Mouse (Mus musculus) CH12.LX (cell line): ENCODE measurements around the gene Jaml. TPM values are rescaled to one million over a fixed set of nuclear protein-coding genes. Genes with fewer than 3 reads are reported as not detected.

ENCODE experiments used
- DNase-seq: peaks from one replicate; pipeline ENCODE4 v3.0.0-alpha.2; 2013; ENCODE audit errors: extremely low read depth
- H3K27ac ChIP-seq: 2 replicates; pipeline ENCODE4 v1.5.1; 2012; ENCODE audit warnings: low read depth, mild to moderate bottlenecking, control low read depth, moderate library complexity; ENCODE audit not compliant: insufficient read depth
- H3K27me3 ChIP-seq: replicated peaks from 2 replicates; pipeline ENCODE3; 2012; ENCODE audit warnings: inconsistent platforms
- H3K36me3 ChIP-seq, 2 experiments: replicated peaks in 1 of 2; 2 replicates each; pipeline versions ENCODE3 to v1.6.1; 2012; ENCODE audit warnings: inconsistent platforms in 1 of 2, low read length in 1 of 2, mild to moderate bottlenecking in 1 of 2, mixed read lengths in 1 of 2, moderate library complexity in 1 of 2; ENCODE audit not compliant: control insufficient read depth in 1 of 2, insufficient read depth in 1 of 2
- H3K4me1 ChIP-seq, 2 experiments: 2 replicates each; pipeline ENCODE4 v1.6.1; 2012; ENCODE audit warnings: inconsistent platforms in 1 of 2, moderate library complexity in 1 of 2; ENCODE audit not compliant: insufficient read depth in 2 of 2, control insufficient read depth in 1 of 2
- H3K4me2 ChIP-seq: 2 replicates; pipeline ENCODE4 v1.6.1; 2012; ENCODE audit warnings: low read depth, mild to moderate bottlenecking, control low read depth; ENCODE audit not compliant: poor library complexity, insufficient read depth, severe bottlenecking
- H3K4me3 ChIP-seq, 3 experiments: fragments of 150-350 bp in 1 of 3; sonication (generic) in 1 of 3; replicated peaks in 1 of 3; 2 replicates each; pipeline versions ENCODE3 to v1.5.1; 2011 to 2012; ENCODE audit warnings: low read depth in 2 of 3, low read length in 2 of 3, mild to moderate bottlenecking in 2 of 3, moderate library complexity in 2 of 3, control low read depth in 1 of 3, improper control_type of control experiment in 1 of 3, inconsistent platforms in 1 of 3, mixed read lengths in 1 of 3; ENCODE audit not compliant: poor library complexity in 1 of 3
- H3K79me2 ChIP-seq: replicated peaks from 2 replicates; pipeline ENCODE4 v1.6.1; 2012; ENCODE audit warnings: mild to moderate bottlenecking, moderate library complexity; ENCODE audit not compliant: control insufficient read depth, poor library complexity, insufficient read depth, severe bottlenecking; ENCODE audit errors: extremely low read depth
- H3K9ac ChIP-seq: 2 replicates; pipeline ENCODE4 v1.6.1; 2012; ENCODE audit warnings: low read depth, mild to moderate bottlenecking, control low read depth, moderate library complexity; ENCODE audit not compliant: insufficient read depth
- H3K9me3 ChIP-seq: replicated peaks from 2 replicates; pipeline ENCODE3; 2012; ENCODE audit warnings: low read length, inconsistent platforms, mixed read lengths
- BHLHE40 ChIP-seq: IDR thresholded peaks from 2 replicates; pipeline ENCODE4 v1.6.1; 2011; ENCODE audit warnings: mild to moderate bottlenecking, low read depth, low read length, improper control_type of control experiment
- CHD2 ChIP-seq: IDR thresholded peaks from 2 replicates; pipeline ENCODE4 v1.6.1; 2011; ENCODE audit warnings: low read length, improper control_type of control experiment
- EP300 ChIP-seq: IDR thresholded peaks from 2 replicates; pipeline ENCODE4 v1.6.1; 2011; ENCODE audit warnings: low read length, improper control_type of control experiment
- HCFC1 ChIP-seq: IDR thresholded peaks from 2 replicates; pipeline ENCODE4 v1.6.1; 2012; ENCODE audit warnings: low read depth, mild to moderate bottlenecking, inconsistent platforms, low read length, improper control_type of control experiment
- JUND ChIP-seq: conservative IDR thresholded peaks from 2 replicates; pipeline ENCODE4 v1.6.1; 2011; ENCODE audit warnings: low read depth, low read length, improper control_type of control experiment
- MAX ChIP-seq: IDR thresholded peaks from 2 replicates; pipeline ENCODE4 v1.6.1; 2011; ENCODE audit warnings: low read length, improper control_type of control experiment
- MAZ ChIP-seq: IDR thresholded peaks from 2 replicates; pipeline ENCODE4 v1.6.1; 2012; ENCODE audit warnings: low read depth, mild to moderate bottlenecking, inconsistent platforms, low read length, improper control_type of control experiment, moderate library complexity
- MEF2A ChIP-seq: IDR thresholded peaks from 2 replicates; pipeline ENCODE4 v1.6.1; 2014; ENCODE audit warnings: low read depth, mild to moderate bottlenecking, inconsistent platforms, low read length, improper control_type of control experiment, borderline replicate concordance
- MXI1 ChIP-seq: IDR thresholded peaks from 2 replicates; pipeline ENCODE4 v1.6.1; 2011; ENCODE audit warnings: mild to moderate bottlenecking, low read depth, low read length, improper control_type of control experiment
- MYC ChIP-seq: IDR thresholded peaks from 2 replicates; pipeline ENCODE4 v1.6.1; 2011; ENCODE audit warnings: low read depth, mild to moderate bottlenecking, improper control_type of control experiment, low read length
- PAX5 ChIP-seq: IDR thresholded peaks from 2 replicates; pipeline ENCODE4 v1.6.1; 2012; ENCODE audit warnings: low read length, inconsistent platforms, mixed read lengths
- POLR2A ChIP-seq: IDR thresholded peaks from 2 replicates; pipeline ENCODE4 v1.6.1; 2011; ENCODE audit warnings: low read depth, mild to moderate bottlenecking, improper control_type of control experiment, low read length
- RAD21 ChIP-seq: IDR thresholded peaks from 2 replicates; pipeline ENCODE4 v1.6.1; 2011; ENCODE audit warnings: low read depth, mild to moderate bottlenecking, low read length, improper control_type of control experiment, moderate library complexity
- SMC3 ChIP-seq: IDR thresholded peaks from 2 replicates; pipeline ENCODE4 v1.6.1; 2011; ENCODE audit warnings: low read depth, low read length, improper control_type of control experiment
- TBP ChIP-seq: conservative IDR thresholded peaks from 2 replicates; pipeline ENCODE4 v1.6.1; 2011; ENCODE audit warnings: low read depth, low read length, improper control_type of control experiment
- USF1 ChIP-seq: IDR thresholded peaks from 2 replicates; pipeline ENCODE4 v1.6.1; 2014; ENCODE audit warnings: low read depth, mild to moderate bottlenecking, inconsistent platforms, low read length, improper control_type of control experiment
- ZC3H11A ChIP-seq: IDR thresholded peaks from 2 replicates; pipeline ENCODE4 v1.6.1; 2012; ENCODE audit warnings: low read depth, mild to moderate bottlenecking, inconsistent platforms, low read length, improper control_type of control experiment
- ZKSCAN1 ChIP-seq: IDR thresholded peaks from 2 replicates; pipeline ENCODE4 v1.6.1; 2012; ENCODE audit warnings: low read depth, inconsistent platforms, low read length, improper control_type of control experiment, borderline replicate concordance
- dilution Hi-C: fragments of 300-500 bp; cut with MboI; formaldehyde crosslinking; loops from 2 replicates; pipeline ENCODE4 v1.14.3; 2020; ENCODE audit warnings: low sequenced_read_pairs; ENCODE audit not compliant: extremely low pct_unique_long_range_greater_than_20kb, extremely low pct_ligation_motif_present
- in situ Hi-C: fragments of 300-500 bp; cut with MboI; formaldehyde crosslinking; loops from 3 replicates; pipeline ENCODE4 v1.14.3; 2019; ENCODE audit warnings: low sequenced_read_pairs, low pct_ligation_motif_present, low pct_unique_long_range_greater_than_20kb, mixed read lengths
- polyA plus RNA-seq: library from polyadenylated mRNA; unstranded; fragments of >175 nt; gene quantifications from 2 replicates; pipeline ENCODE4 v1.2.1, GENCODE M21; 2012; ENCODE audit warnings: low read depth; ENCODE audit not compliant: insufficient read length
- total RNA-seq, 2 experiments: library from RNA; depleted of rRNA; stranded (reverse); fragments of 300-350 nt in 1 of 2; fragments of >200 nt in 1 of 2; gene quantifications; 2 replicates each; pipeline ENCODE4 v1.2.3; 2012 to 2014

The Jaml gene
- total and polyA plus RNA-seq, 3 experiments, result 0.51 to 1.1 (median 0.87) TPM

DNA sequence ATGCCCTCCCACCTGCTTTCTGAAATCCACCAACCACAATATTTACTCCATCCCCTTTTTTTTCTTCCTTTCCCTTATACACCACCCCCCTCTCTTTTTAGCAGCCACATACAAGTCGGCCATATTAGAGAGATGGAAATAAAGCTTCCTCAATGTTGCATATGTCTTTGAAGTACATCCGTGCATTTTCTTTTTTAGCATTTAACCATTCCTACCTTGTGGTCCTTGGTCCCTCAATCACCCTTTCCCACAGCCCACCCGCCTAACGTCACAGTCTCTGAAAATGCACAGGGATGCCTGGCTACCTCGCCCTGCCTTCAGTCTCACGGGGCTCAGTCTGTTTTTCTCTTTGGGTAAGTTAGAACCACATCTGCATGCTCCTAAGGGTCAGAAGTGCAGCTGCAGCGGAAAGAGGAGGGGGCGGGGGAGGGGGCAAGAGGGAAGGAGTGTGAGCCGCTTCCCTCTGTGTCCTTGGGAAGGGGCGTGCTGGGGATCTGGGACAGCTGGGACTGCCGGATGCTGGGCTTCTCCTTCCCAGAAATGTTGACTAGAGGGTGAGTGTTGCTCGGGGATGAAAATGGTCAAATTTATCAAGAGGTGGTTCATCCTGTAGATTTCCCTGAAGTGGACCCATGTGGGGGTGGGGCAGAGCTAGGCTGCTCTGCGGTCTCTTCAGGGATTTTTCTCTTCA is 38.9 kb downstream of the Jaml start, which contains the start of gene Scn2b:
Scn2b (plus strand) TSS at position 42 of the 691 bp plus-strand sequence.
- in situ Hi-C loops (loop anchor here (5.0 kb wide), 1 partner anchor 91 kb away; no protein-coding TSS in a partner anchor), dilution Hi-C loops (no loop called here)
- Histone ChIP-seq H3K4me1 (peaks cover 8 to 35% of the 10 kb centered on the region in 2 experiments), H3K36me3 (no peaks in the 10 kb centered on the region), H3K27ac (no peak within 1 kb of the TSS)
- DNase-seq, result no peak
- no peak for TF ChIP-seq PAX5
- no peak for TF ChIP-seq POLR2A
- TF ChIP-seq HCFC1, result no peak
- TF ChIP-seq USF1, result no peak
- no peak for TF ChIP-seq RAD21
- no peak for TF ChIP-seq MYC
- no peak for TF ChIP-seq MAX
- TF ChIP-seq SMC3, result no peak
- TF ChIP-seq BHLHE40, result no peak
- no peak for TF ChIP-seq MXI1
- TF ChIP-seq JUND, result no peak
- no peak for TF ChIP-seq MAZ
- TF ChIP-seq EP300, result no peak
- TF ChIP-seq TBP, result no peak
- TF ChIP-seq, all 38 proteins: peak for 0
- no peaks in the 10 kb centered on the region for H3K9me3 ChIP-seq
- H3K4me2 ChIP-seq, result peak within 1 kb of the TSS; percentile 22; the same call in 1 of the 2 replicates
- peaks cover 27% of the 10 kb centered on the region for H3K27me3 ChIP-seq
- no peaks in the 10 kb centered on the region for H3K79me2 ChIP-seq
- H3K9ac ChIP-seq, result no peak within 1 kb of the TSS
- H3K4me3 ChIP-seq, result no peak within 1 kb of the TSS

DNA sequence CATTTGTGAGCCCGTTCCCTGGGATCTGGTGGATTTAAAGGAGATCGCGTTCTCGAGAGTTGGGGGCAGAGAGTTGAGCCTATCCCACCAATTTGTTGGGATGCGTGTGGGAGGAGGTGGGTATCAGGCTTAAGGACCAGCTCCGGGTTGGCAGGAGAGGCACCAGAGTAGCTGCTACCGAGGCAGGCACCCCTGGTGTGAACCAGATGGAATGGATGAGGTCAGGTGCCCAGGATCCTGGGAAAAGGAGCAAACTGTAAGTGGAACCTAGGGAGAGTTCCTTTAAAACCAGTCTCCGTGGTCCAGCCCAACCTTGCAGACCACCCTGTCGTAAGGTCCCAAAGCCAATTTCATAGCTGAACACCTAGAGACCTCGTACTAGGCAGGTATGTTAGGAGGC is 39.6 kb downstream of the Jaml start:
- H3K36me3 ChIP-seq, result no peaks in the 10 kb centered on the region
- peaks cover 34% of the 10 kb centered on the region for H3K27me3 ChIP-seq
- no peak overlapping the region for H3K4me2 ChIP-seq

More for the DNA sequence above, 39.6 kb downstream of the Jaml start:
- Histone ChIP-seq H3K9me3 (no peaks in the 10 kb centered on the region), H3K9ac (no peak overlapping the region), H3K4me1 (peaks cover 8 to 35% of the 10 kb centered on the region in 2 experiments), H3K27ac (no peak overlapping the region), H3K79me2 (no peaks in the 10 kb centered on the region), H3K4me3 (no peak overlapping the region)
- dilution Hi-C loops, result no loop called here
- in situ Hi-C loops, result loop anchor here (5.0 kb wide), 1 partner anchor 91 kb away; no protein-coding TSS in a partner anchor
- TF ChIP-seq JUND (no peak), ZC3H11A (no peak), SMC3 (no peak), CHD2 (no peak), ZKSCAN1 (no peak), MEF2A (no peak), BHLHE40 (no peak)
- no peak for DNase-seq
